Mouse (Mus musculus): ENCODE results near the gene Jhy. TPM values are rescaled to one million over a fixed set of nuclear protein-coding genes. Genes with fewer than 3 reads are reported as not detected.

Gene Jhy
- total RNA-seq, 1 experiment from 2014 or later: not detected

- ATAC-seq (ENCODE audit: extremely low read depth, insufficient number of reproducible peaks, low FRiP score, poor library complexity, severe bottlenecking): no peak
These were observed 26.5 kb downstream of the Jhy start for GRCm38 (mm10) chr9:40937425-40937824.

GRCm38 (mm10) chr9:40933323-40933722 is 30.6 kb downstream of the Jhy start:
- no peak for ATAC-seq (ENCODE audit: extremely low read depth, insufficient number of reproducible peaks, low FRiP score, poor library complexity, severe bottlenecking)

- ATAC-seq (ENCODE audit: extremely low read depth, insufficient number of reproducible peaks, low FRiP score, poor library complexity, severe bottlenecking): no peak
These were observed 36.5 kb downstream of the Jhy start for GRCm38 (mm10) chr9:40927351-40927980.

- ATAC-seq (ENCODE audit: extremely low read depth, insufficient number of reproducible peaks, low FRiP score, poor library complexity, severe bottlenecking): no peak
These were observed 45.9 kb downstream of the Jhy start for GRCm38 (mm10) chr9:40917871-40918613.

- ATAC-seq (ENCODE audit: extremely low read depth, insufficient number of reproducible peaks, low FRiP score, poor library complexity, severe bottlenecking): no peak
These were observed 55.0 kb downstream of the Jhy start for GRCm38 (mm10) chr9:40908915-40909314.

- ATAC-seq (ENCODE audit: extremely low read depth, insufficient number of reproducible peaks, low FRiP score, poor library complexity, severe bottlenecking): no peak
These were observed 55.5 kb downstream of the Jhy start for GRCm38 (mm10) chr9:40908411-40908810.

- no peak for ATAC-seq (ENCODE audit: extremely low read depth, insufficient number of reproducible peaks, low FRiP score, poor library complexity, severe bottlenecking)
These were observed 56.5 kb downstream of the Jhy start for GRCm38 (mm10) chr9:40907413-40907812.

GRCm38 (mm10) chr9:40892456-40892855 is 71.5 kb downstream of the Jhy start:
- no peak for ATAC-seq (ENCODE audit: extremely low read depth, insufficient number of reproducible peaks, low FRiP score, poor library complexity, severe bottlenecking)

GRCm38 (mm10) chr9:40889389-40889788 is 74.5 kb downstream of the Jhy start:
- no peak for ATAC-seq (ENCODE audit: extremely low read depth, insufficient number of reproducible peaks, low FRiP score, poor library complexity, severe bottlenecking)

- no peak for ATAC-seq (ENCODE audit: extremely low read depth, insufficient number of reproducible peaks, low FRiP score, poor library complexity, severe bottlenecking)
These were observed 78.2 kb downstream of the Jhy start for GRCm38 (mm10) chr9:40885669-40886068.

- no peak for ATAC-seq (ENCODE audit: extremely low read depth, insufficient number of reproducible peaks, low FRiP score, poor library complexity, severe bottlenecking)
These were observed 84.9 kb downstream of the Jhy start for GRCm38 (mm10) chr9:40878998-40879397.

- no peak for ATAC-seq (ENCODE audit: extremely low read depth, insufficient number of reproducible peaks, low FRiP score, poor library complexity, severe bottlenecking)
These were observed 85.5 kb downstream of the Jhy start for GRCm38 (mm10) chr9:40878291-40878945.

GRCm38 (mm10) chr9:40877881-40878235 is 86.1 kb downstream of the Jhy start:
- no peak for ATAC-seq (ENCODE audit: extremely low read depth, insufficient number of reproducible peaks, low FRiP score, poor library complexity, severe bottlenecking)

GRCm38 (mm10) chr9:40877146-40877880 is 86.6 kb downstream of the Jhy start:
- ATAC-seq (ENCODE audit: extremely low read depth, insufficient number of reproducible peaks, low FRiP score, poor library complexity, severe bottlenecking): no peak

GRCm38 (mm10) chr9:40876693-40877092 is 87.2 kb downstream of the Jhy start:
- no peak for ATAC-seq (ENCODE audit: extremely low read depth, insufficient number of reproducible peaks, low FRiP score, poor library complexity, severe bottlenecking)

- no peak for ATAC-seq (ENCODE audit: extremely low read depth, insufficient number of reproducible peaks, low FRiP score, poor library complexity, severe bottlenecking)
These were observed 87.8 kb downstream of the Jhy start for GRCm38 (mm10) chr9:40876164-40876563.

- no peak for ATAC-seq (ENCODE audit: extremely low read depth, insufficient number of reproducible peaks, low FRiP score, poor library complexity, severe bottlenecking)
These were observed 88.5 kb downstream of the Jhy start for GRCm38 (mm10) chr9:40875431-40875830.

- ATAC-seq (ENCODE audit: extremely low read depth, insufficient number of reproducible peaks, low FRiP score, poor library complexity, severe bottlenecking): no peak
These were observed 89.0 kb downstream of the Jhy start for GRCm38 (mm10) chr9:40874961-40875360.

Measured in neutrophil, adult 5-6 weeks (primary cell).